Mouse (Mus musculus): Measurements from ENCODE around the gene Eif4e. TPM values are rescaled to one million over a fixed set of nuclear protein-coding genes. Genes with fewer than 3 reads are reported as not detected.
"Not testable (repeated sequence)": the region's sequence is repeated elsewhere in the genome, so short reads cannot be mapped to it uniquely, and the experiment has no call there.

The Eif4e gene
- total and polyA plus RNA-seq, 2 experiments from 2014 or later, result 42.1 to 172 TPM

- Histone ChIP-seq H3K9ac (replicated peaks; ENCODE audit: low read depth, low read length) (no peak overlapping the region), H3K27ac (ENCODE audit: low read depth) (no peak overlapping the region), H3K9me3 (replicated peaks; ENCODE audit: control insufficient read depth, low read length) (no peaks in the 10 kb centered on the region), H3K27me3 (ENCODE audit: control insufficient read depth, insufficient read depth, low read length) (no peaks in the 10 kb centered on the region), H3K4me1 (ENCODE audit: control insufficient read depth, insufficient read depth) (peaks cover 10% of the 10 kb centered on the region), H3K36me3 (replicated peaks; ENCODE audit: control insufficient read depth, insufficient read depth, low read length) (no peaks in the 10 kb centered on the region), H3K4me3 (ENCODE audit: low read depth, low read length) (no peak overlapping the region), H3K4me2 (ENCODE audit: low read depth, low read length) (no peak overlapping the region)
- 77% methylated on average over 4 of the region's 4 CpGs for WGBS
- no peak for DNase-seq (ENCODE audit: low spot score)
- TF ChIP-seq EP300 (IDR thresholded peaks at IDR 0.05; ENCODE audit: low read depth) (no peak), CTCF (IDR thresholded peaks at IDR 0.05; ENCODE audit: low read depth) (no peak)
- ATAC-seq (ENCODE audit: insufficient read depth, low read depth), result no peak
Measured at GRCm38 (mm10) chr3:138544117-138544516, 18.1 kb downstream of the Eif4e start.

GRCm38 (mm10) chr3:138546678-138547077, 20.7 kb downstream of the Eif4e start:
- DNase-seq (ENCODE audit: low spot score), result no peak
- TF ChIP-seq EP300 (IDR thresholded peaks at IDR 0.05; ENCODE audit: low read depth), result no peak
- no peak for TF ChIP-seq CTCF (IDR thresholded peaks at IDR 0.05; ENCODE audit: low read depth)
- H3K27me3 ChIP-seq (ENCODE audit: control insufficient read depth, insufficient read depth, low read length), result no peaks in the 10 kb centered on the region

GRCm38 (mm10) chr3:138549045-138549444, 23.1 kb downstream of the Eif4e start:
- no peak for DNase-seq (ENCODE audit: low spot score)
- Histone ChIP-seq H3K27me3 (ENCODE audit: control insufficient read depth, insufficient read depth, low read length) (no peaks in the 10 kb centered on the region), H3K4me2 (ENCODE audit: low read depth, low read length) (no peak overlapping the region), H3K4me3 (ENCODE audit: low read depth, low read length) (no peak overlapping the region), H3K4me1 (ENCODE audit: control insufficient read depth, insufficient read depth) (0 out of 2 replicates have a peak, but pooled peaks cover 3% of the 10 kb centered on the region), H3K9ac (replicated peaks; ENCODE audit: low read depth, low read length) (no peak overlapping the region), H3K9me3 (replicated peaks; ENCODE audit: control insufficient read depth, low read length) (no peaks in the 10 kb centered on the region), H3K36me3 (replicated peaks; ENCODE audit: control insufficient read depth, insufficient read depth, low read length) (peaks cover 26% of the 10 kb centered on the region), H3K27ac (ENCODE audit: low read depth) (no peak overlapping the region)
- no peak for ATAC-seq (ENCODE audit: insufficient read depth, low read depth)
- 71% methylated on average over 4 of the region's 4 CpGs for whole genome bisulfite sequencing
- TF ChIP-seq CTCF (IDR thresholded peaks at IDR 0.05; ENCODE audit: low read depth), result no peak
- no peak for TF ChIP-seq EP300 (IDR thresholded peaks at IDR 0.05; ENCODE audit: low read depth)

More at GRCm38 (mm10) chr3:138546678-138547077, 20.7 kb downstream of the Eif4e start:
- H3K4me1 ChIP-seq (ENCODE audit: control insufficient read depth, insufficient read depth), result peaks cover 8% of the 10 kb centered on the region; the same call in 1 of the 2 replicates
- H3K36me3 ChIP-seq (replicated peaks; ENCODE audit: control insufficient read depth, insufficient read depth, low read length), result peaks cover 10% of the 10 kb centered on the region
- 82% methylated on average over 2 of the region's 2 CpGs for WGBS
- H3K27ac ChIP-seq (ENCODE audit: low read depth), result no peak overlapping the region
- no peak for ATAC-seq (ENCODE audit: insufficient read depth, low read depth)
- H3K4me2 ChIP-seq (ENCODE audit: low read depth, low read length), result no peak overlapping the region
- no peak overlapping the region for H3K4me3 ChIP-seq (ENCODE audit: low read depth, low read length)
- no peaks in the 10 kb centered on the region for H3K9me3 ChIP-seq (replicated peaks; ENCODE audit: control insufficient read depth, low read length)
- H3K9ac ChIP-seq (replicated peaks; ENCODE audit: low read depth, low read length), result no peak overlapping the region

- Histone ChIP-seq H3K36me3 (replicated peaks; ENCODE audit: control insufficient read depth, insufficient read depth, low read length) (peaks cover 30% of the 10 kb centered on the region), H3K4me1 (ENCODE audit: control insufficient read depth, insufficient read depth) (0 out of 2 replicates have a peak, but pooled peaks cover 3% of the 10 kb centered on the region), H3K9ac (replicated peaks; ENCODE audit: low read depth, low read length) (no peak overlapping the region), H3K9me3 (replicated peaks; ENCODE audit: control insufficient read depth, low read length) (no peaks in the 10 kb centered on the region), H3K4me2 (ENCODE audit: low read depth, low read length) (peak overlapping the region; percentile 14), H3K4me3 (ENCODE audit: low read depth, low read length) (no peak overlapping the region), H3K27me3 (ENCODE audit: control insufficient read depth, insufficient read depth, low read length) (no peaks in the 10 kb centered on the region), H3K27ac (ENCODE audit: low read depth) (peak overlapping the region; percentile 48)
- TF ChIP-seq CTCF (IDR thresholded peaks at IDR 0.05; ENCODE audit: low read depth) (no peak), EP300 (IDR thresholded peaks at IDR 0.05; ENCODE audit: low read depth) (no peak)
- DNase-seq (ENCODE audit: low spot score) (peak; percentile 51), ATAC-seq (ENCODE audit: insufficient read depth, low read depth) (peak; percentile 79)
- 67% methylated on average over 19 of the region's 19 CpGs for WGBS
Measured at GRCm38 (mm10) chr3:138550336-138551123, 24.6 kb downstream of the Eif4e start.

GRCm38 (mm10) chr3:138555279-138555678, 29.3 kb downstream of the Eif4e start:
- not testable (repeated sequence) for H3K4me3 ChIP-seq (ENCODE audit: low read depth, low read length); DNase-seq (ENCODE audit: low spot score); H3K27ac ChIP-seq (ENCODE audit: low read depth); H3K27me3 ChIP-seq (ENCODE audit: control insufficient read depth, insufficient read depth, low read length); H3K9me3 ChIP-seq (replicated peaks; ENCODE audit: control insufficient read depth, low read length); H3K4me2 ChIP-seq (ENCODE audit: low read depth, low read length); H3K9ac ChIP-seq (replicated peaks; ENCODE audit: low read depth, low read length); ATAC-seq (ENCODE audit: insufficient read depth, low read depth); H3K4me1 ChIP-seq (ENCODE audit: control insufficient read depth, insufficient read depth)
- H3K36me3 ChIP-seq (replicated peaks; ENCODE audit: control insufficient read depth, insufficient read depth, low read length), result peaks cover 45% of the 10 kb centered on the region
- WGBS, result 64% methylated on average over 8 of the region's 8 CpGs
